Mouse (Mus musculus): Measurements from ENCODE around the gene Polr3g.
"Not testable (repeated sequence)": the region's sequence is repeated elsewhere in the genome, so short reads cannot be mapped to it uniquely, and the experiment has no call there.

The Polr3g gene

GRCm38 (mm10) chr13:81710775-81711545 lies at the start of gene Polr3g, which contains the start of gene Mblac2:
Gene Polr3g (minus strand): TSS chr13:81711013.
Gene Mblac2 (plus strand): TSS chr13:81711341.
- peak; percentile 96 for DNase-seq

- DNase-seq = peak; percentile 70
Observed at GRCm38 (mm10) chr13:81760379-81760778, 49.6 kb upstream of the Polr3g start.

GRCm38 (mm10) chr13:81757058-81757660 lies 46.3 kb upstream of the Polr3g start:
- DNase-seq = no peak

GRCm38 (mm10) chr13:81755324-81755723 lies 44.5 kb upstream of the Polr3g start:
- no peak for DNase-seq

GRCm38 (mm10) chr13:81754878-81755277 lies 44.1 kb upstream of the Polr3g start:
- DNase-seq = no peak

- no peak for DNase-seq
Observed at GRCm38 (mm10) chr13:81744092-81744396, 33.2 kb upstream of the Polr3g start.

GRCm38 (mm10) chr13:81743391-81744091 lies 32.7 kb upstream of the Polr3g start:
- no peak for DNase-seq

- DNase-seq = no peak
Observed at GRCm38 (mm10) chr13:81740898-81741297, 30.1 kb upstream of the Polr3g start.

GRCm38 (mm10) chr13:81736606-81737005 lies 25.8 kb upstream of the Polr3g start:
- DNase-seq = no peak

GRCm38 (mm10) chr13:81730362-81730761 lies 19.5 kb upstream of the Polr3g start:
- DNase-seq = no peak

GRCm38 (mm10) chr13:81729102-81729501 lies 18.3 kb upstream of the Polr3g start:
- no peak for DNase-seq

GRCm38 (mm10) chr13:81728141-81728540 lies 17.3 kb upstream of the Polr3g start:
- not testable (repeated sequence) for DNase-seq

GRCm38 (mm10) chr13:81713896-81714295 lies 3.1 kb upstream of the Polr3g start:
- no peak for DNase-seq

- DNase-seq = no peak
Observed at GRCm38 (mm10) chr13:81711546-81712371, 946 bp upstream of the Polr3g start.

- DNase-seq = no peak
Observed at GRCm38 (mm10) chr13:81710266-81710665, 547 bp downstream of the Polr3g start.

- DNase-seq = no peak
Observed at GRCm38 (mm10) chr13:81709805-81710204, 1.0 kb downstream of the Polr3g start.

- DNase-seq = no peak
Observed at GRCm38 (mm10) chr13:81706311-81706710, 4.5 kb downstream of the Polr3g start.

- DNase-seq = no peak
Observed at GRCm38 (mm10) chr13:81703621-81704020, 7.2 kb downstream of the Polr3g start.

- no peak for DNase-seq
Observed at GRCm38 (mm10) chr13:81703148-81703547, 7.7 kb downstream of the Polr3g start.

GRCm38 (mm10) chr13:81694446-81694845 lies 16.4 kb downstream of the Polr3g start:
- DNase-seq = no peak

- DNase-seq = peak; percentile 71
Observed at GRCm38 (mm10) chr13:81691606-81692005, 19.2 kb downstream of the Polr3g start.

GRCm38 (mm10) chr13:81690477-81690876 lies 20.3 kb downstream of the Polr3g start:
- DNase-seq = no peak

- DNase-seq = no peak
Observed at GRCm38 (mm10) chr13:81689587-81689986, 21.2 kb downstream of the Polr3g start.

All from retina, postnatal 1 day (tissue).